Mouse (Mus musculus) forebrain, embryonic 13.5 days (tissue): ENCODE results near the gene Coq5. TPM values are rescaled to one million over a fixed set of nuclear protein-coding genes. Genes with fewer than 3 reads are reported as not detected.

ENCODE experiments used
- ATAC-seq: fragments of 200-750 bp; cut with Nextera tagmentation; 2 replicates; pipeline ENCODE4 v1.8.0; 2017
- H3K27ac ChIP-seq: fragments of 300-500 bp; sonication (generic); 2 replicates; pipeline ENCODE4 v1.5.1; 2015; ENCODE audit warnings: inconsistent platforms, mild to moderate bottlenecking, moderate library complexity
- H3K27me3 ChIP-seq: fragments of 300-500 bp; sonication (generic); 2 replicates; pipeline ENCODE4 v1.6.1; 2015; ENCODE audit warnings: mild to moderate bottlenecking, inconsistent platforms
- H3K36me3 ChIP-seq: fragments of 300-500 bp; sonication (generic); 2 replicates; pipeline ENCODE4 v1.6.1; 2015; ENCODE audit warnings: mild to moderate bottlenecking, inconsistent platforms; ENCODE audit not compliant: poor library complexity, severe bottlenecking
- H3K4me1 ChIP-seq: fragments of 300-500 bp; sonication (generic); 2 replicates; pipeline ENCODE4 v1.6.1; 2015; ENCODE audit warnings: inconsistent platforms
- H3K4me2 ChIP-seq: fragments of 300-500 bp; sonication (generic); 2 replicates; pipeline ENCODE4 v1.6.1; 2015; ENCODE audit warnings: inconsistent platforms, mild to moderate bottlenecking, moderate library complexity
- H3K4me3 ChIP-seq: fragments of 300-500 bp; sonication (generic); 2 replicates; pipeline ENCODE4 v1.5.1; 2015; ENCODE audit warnings: mild to moderate bottlenecking, inconsistent platforms
- H3K9ac ChIP-seq: fragments of 300-500 bp; sonication (generic); 2 replicates; pipeline ENCODE4 v1.6.1; 2015; ENCODE audit warnings: mild to moderate bottlenecking, inconsistent platforms
- H3K9me3 ChIP-seq: fragments of 300-500 bp; sonication (generic); replicated peaks from 2 replicates; pipeline ENCODE4 v1.6.1; 2016; ENCODE audit warnings: inconsistent platforms
- WGBS: fragments of 180-500 bp; shearing (Covaris S2); methylation state at CpG from one replicate; pipeline ENCODE4 v1.1.7; 2015; 5-methylcytosine and 5-hydroxymethylcytosine counted together
- polyA plus RNA-seq: library from polyadenylated mRNA; unstranded; fragments of >200 nt; fragmentation: Nextera tagmentation; extraction: Ambion mirVana; gene quantifications from 2 replicates; pipeline ENCODE4 v1.2.1, GENCODE M21; 2015

Gene Coq5
- polyA plus RNA-seq, 1 experiment from 2014 or later = 53.7 TPM

DNA sequence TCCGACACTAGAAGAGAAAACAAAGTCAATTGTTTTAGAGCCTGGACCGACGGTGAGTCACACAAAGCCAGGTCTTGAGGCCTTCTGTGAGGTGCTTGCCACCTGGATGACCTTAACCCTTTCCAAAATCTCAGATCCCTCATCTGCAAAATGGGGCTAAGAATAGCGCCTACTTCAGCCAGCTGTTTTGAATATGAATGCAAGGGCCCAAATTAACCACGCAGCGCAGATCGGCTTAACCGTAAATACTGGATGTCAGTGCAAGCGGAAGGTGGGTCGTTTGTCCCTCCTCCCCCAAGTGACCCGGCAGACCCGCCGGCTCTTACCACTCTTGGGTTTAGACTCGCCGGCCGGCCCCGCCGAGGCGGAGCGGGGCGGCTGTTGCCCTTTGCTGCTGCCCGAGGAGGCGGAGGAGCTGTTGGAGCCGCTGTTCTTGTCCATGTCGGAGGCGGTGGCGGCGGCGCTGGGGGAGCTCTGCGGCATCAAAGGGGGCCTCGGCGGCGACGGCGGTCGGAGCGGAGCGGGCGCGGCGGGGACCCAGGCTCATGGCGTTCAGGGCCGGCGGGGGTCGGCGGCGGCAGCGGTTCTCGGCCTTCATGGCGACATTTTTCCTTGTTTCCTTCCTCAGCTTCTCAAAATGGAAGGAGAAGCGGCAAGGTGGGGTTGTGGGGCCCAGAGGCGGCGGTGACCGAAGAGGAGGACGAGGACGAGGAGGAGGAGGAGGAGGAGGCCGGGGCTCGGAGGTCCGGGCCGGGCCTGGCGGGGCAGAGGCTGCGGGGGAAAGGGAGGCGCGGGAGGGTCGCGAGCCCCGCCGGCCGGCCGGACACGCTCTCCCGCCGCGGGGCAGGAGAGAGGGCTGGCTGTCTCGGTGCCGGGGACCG lies 7.3 kb upstream of the Coq5 start:
- ATAC-seq = peak; percentile 17; the same call in 1 of the 2 replicates
- Histone ChIP-seq H3K9ac (peak overlapping the region; percentile 98), H3K4me1 (peaks cover 39% of the 10 kb centered on the region), H3K27ac (peak overlapping the region; percentile 80), H3K4me2 (peak overlapping the region; percentile 91), H3K9me3 (no peaks in the 10 kb centered on the region; the same call in 1 of the 2 replicates), H3K27me3 (no peaks in the 10 kb centered on the region), H3K4me3 (peak overlapping the region; percentile 100), H3K36me3 (peaks cover 12% of the 10 kb centered on the region)
- WGBS = under 1% methylated on average over 62 of the region's 77 CpGs

DNA sequence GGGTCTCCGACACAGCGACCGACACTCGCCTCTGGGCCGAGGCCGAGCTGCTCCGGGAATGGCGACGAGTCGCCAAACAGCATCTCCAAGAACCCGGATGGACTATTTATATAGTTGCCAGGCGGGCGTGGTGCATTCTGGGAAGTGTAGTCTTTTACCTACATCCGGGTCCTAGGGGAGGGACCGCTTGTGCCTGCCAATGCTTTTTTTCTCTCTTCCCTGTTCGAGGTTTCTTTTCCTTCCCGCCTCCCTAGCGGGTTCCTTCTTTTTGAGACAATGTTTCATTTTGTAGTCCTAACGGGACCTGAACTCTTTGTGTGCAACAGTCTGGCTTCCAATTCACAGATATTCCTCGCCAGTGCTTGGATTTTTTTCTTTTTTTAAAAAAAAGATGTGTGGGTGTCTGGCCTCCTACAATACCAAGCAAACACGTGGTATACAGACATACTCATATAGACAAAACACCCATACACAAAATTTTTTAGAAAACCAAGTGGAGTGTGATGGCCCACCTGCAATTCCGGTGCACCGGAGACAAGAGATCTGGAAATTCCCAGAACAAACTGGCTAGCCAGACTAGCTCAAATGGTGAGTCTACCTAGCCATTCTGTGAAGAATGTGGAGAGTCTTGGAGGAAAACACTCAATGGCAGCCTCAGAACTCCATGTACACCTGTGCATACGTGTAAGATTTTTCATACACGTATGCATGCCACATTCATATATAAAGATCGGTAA lies 6.5 kb upstream of the Coq5 start, which contains the start of gene Rnf10:
Rnf10 (minus strand) TSS at position 87 of the 737 bp plus-strand sequence.
- Histone ChIP-seq H3K4me2 (peak within 1 kb of the TSS; percentile 91), H3K27me3 (no peaks in the 10 kb centered on the region), H3K27ac (peak within 1 kb of the TSS; percentile 81), H3K9ac (peak within 1 kb of the TSS; percentile 98), H3K9me3 (no peaks in the 10 kb centered on the region; the same call in 1 of the 2 replicates), H3K36me3 (peaks cover 12% of the 10 kb centered on the region), H3K4me3 (peak within 1 kb of the TSS; percentile 100), H3K4me1 (peaks cover 39% of the 10 kb centered on the region)
- 13% methylated on average over 26 of the region's 26 CpGs for WGBS
- peak; percentile 94 for ATAC-seq

DNA sequence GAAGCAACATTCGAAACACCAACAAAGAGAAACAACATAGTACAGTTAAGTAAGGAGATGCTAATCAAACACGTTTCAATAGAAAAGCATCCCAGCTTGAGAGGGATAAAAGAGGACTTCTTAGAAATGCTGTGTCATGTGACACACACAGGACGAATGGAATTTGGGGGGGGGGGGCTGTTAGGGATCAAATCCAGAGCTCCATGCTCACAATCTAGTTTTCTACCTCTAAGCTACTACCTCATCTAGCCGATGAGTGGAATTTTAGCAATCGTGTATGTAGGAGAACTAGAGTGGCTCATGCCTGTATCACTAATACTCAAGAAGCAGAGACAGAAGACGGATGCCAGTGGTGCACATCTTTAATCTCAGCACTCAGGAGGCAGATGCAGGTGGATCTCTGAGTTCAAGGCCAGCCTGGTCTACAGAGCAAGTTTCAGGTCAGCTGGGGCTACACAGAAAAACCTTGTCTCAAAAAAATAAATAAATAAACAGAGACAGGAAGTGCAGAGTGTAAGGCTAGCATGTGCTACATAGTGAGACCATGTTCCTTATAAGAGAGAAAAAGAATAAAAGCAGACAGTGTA lies 5.8 kb upstream of the Coq5 start:
- Histone ChIP-seq H3K9ac (no peak overlapping the region), H3K27me3 (no peaks in the 10 kb centered on the region), H3K4me3 (0 out of 2 replicates have a peak overlapping the region, but pooled peaks have one; percentile 100), H3K4me2 (peak overlapping the region; percentile 91), H3K36me3 (peaks cover 12% of the 10 kb centered on the region), H3K9me3 (no peaks in the 10 kb centered on the region; the same call in 1 of the 2 replicates), H3K4me1 (peaks cover 35% of the 10 kb centered on the region), H3K27ac (peak overlapping the region; percentile 81)
- ATAC-seq = no peak
- WGBS = 66% methylated on average over 6 of the region's 6 CpGs

DNA sequence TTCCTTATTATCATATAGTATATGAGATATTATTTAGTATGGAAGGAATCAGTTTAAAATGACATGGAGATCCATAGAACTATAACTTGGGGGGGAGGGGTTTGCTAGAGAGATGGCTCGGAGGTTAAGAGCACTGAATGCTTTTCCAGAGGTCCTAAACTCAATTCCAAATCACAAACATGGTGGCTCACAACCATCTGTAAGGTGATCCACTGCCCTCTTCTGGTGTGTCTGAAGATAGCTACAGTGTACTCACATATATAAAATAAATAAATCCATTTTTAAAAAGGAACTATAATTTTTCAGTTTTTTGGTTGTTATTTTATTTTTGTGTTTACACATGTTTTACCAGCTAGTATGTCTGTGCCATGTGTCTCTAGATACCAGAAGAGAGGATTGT lies 5.1 kb upstream of the Coq5 start:
- no peaks in the 10 kb centered on the region; the same call in 1 of the 2 replicates for H3K9me3 ChIP-seq
- no peak overlapping the region for H3K4me3 ChIP-seq
- H3K36me3 ChIP-seq = peaks cover 7% of the 10 kb centered on the region
- 61% methylated on average over 1 of the region's 1 CpGs for WGBS
- ATAC-seq = no peak
- no peak overlapping the region for H3K9ac ChIP-seq
- H3K4me1 ChIP-seq = peaks cover 28% of the 10 kb centered on the region
- H3K4me2 ChIP-seq = no peak overlapping the region
- H3K27me3 ChIP-seq = no peaks in the 10 kb centered on the region
- no peak overlapping the region for H3K27ac ChIP-seq

DNA sequence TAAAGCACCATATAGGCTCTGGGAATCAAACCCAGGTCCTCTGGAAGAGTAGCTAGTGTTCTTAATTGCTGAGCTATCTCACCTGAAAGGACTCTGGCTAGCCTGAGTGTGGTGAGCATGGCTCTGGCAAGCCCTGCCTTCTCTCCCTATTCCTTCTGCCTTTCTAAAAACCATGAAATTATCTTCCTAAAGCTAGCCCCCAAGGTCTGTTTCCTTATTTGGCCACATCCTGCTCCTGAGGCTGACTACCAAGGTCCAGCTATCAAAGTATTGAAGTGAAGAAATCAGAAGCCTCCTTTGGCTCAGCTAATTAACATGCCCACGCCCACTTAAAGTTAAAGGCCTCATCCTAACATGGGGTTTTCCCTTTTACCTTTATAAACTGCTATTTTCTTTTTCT lies 4.7 kb upstream of the Coq5 start:
- no peak for ATAC-seq
- no peak overlapping the region for H3K4me2 ChIP-seq
- no peak overlapping the region for H3K9ac ChIP-seq
- peaks cover 3% of the 10 kb centered on the region for H3K36me3 ChIP-seq
- H3K9me3 ChIP-seq = no peaks in the 10 kb centered on the region; the same call in 1 of the 2 replicates
- no peak overlapping the region for H3K27ac ChIP-seq
- H3K4me1 ChIP-seq = peaks cover 24% of the 10 kb centered on the region
- H3K4me3 ChIP-seq = no peak overlapping the region
- no peaks in the 10 kb centered on the region for H3K27me3 ChIP-seq
- WGBS = 84% methylated on average over 1 of the region's 1 CpGs

DNA sequence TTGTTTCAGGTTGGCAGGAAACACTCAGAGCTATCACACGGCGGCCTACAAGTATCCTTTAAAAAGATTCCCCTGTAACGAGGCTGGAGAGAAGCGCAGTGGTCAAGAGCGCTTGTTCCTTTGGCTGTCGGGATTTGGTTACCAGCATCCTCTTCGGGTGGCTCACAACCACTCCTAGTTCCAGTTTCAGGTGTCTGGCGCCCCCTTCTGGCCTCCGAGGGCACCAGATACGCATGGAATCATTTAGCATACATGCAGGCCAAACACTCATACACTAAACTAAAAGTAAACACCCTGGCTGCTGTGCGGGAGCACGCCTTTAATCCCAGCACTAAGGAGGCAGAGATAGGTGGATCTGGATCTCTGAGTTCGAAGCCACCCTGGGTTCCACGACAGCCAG lies 3.5 kb upstream of the Coq5 start:
- H3K4me2 ChIP-seq = no peak overlapping the region
- no peaks in the 10 kb centered on the region; the same call in 1 of the 2 replicates for H3K9me3 ChIP-seq
- peaks cover 18% of the 10 kb centered on the region for H3K4me1 ChIP-seq
- H3K9ac ChIP-seq = no peak overlapping the region
- H3K27me3 ChIP-seq = no peaks in the 10 kb centered on the region
- WGBS = 34% methylated on average over 14 of the region's 14 CpGs
- H3K4me3 ChIP-seq = no peak overlapping the region
- no peaks in the 10 kb centered on the region for H3K36me3 ChIP-seq
- H3K27ac ChIP-seq = no peak overlapping the region
- no peak for ATAC-seq

DNA sequence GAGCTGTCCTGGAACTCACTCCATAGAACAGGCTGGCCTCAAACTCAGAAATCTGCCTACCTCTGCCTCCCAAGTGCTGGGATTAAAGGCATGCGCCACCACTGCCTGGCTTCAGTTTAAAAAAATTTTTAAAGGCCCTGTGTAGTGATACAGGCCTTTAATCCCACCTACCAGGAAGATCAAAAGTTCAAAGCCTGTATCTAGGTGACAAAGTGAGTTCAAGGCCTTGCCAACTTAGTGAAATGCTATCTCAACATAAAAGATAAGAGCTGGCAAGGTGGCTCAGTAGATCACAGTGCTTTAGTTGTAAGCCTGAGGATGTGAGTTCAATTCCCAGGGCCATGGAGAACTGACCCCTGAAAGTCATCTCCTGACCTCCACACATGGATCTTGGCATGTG lies 1.4 kb upstream of the Coq5 start:
- no peak overlapping the region for H3K9ac ChIP-seq
- WGBS = 97% methylated on average over 1 of the region's 1 CpGs
- ATAC-seq = no peak
- H3K4me2 ChIP-seq = no peak overlapping the region
- H3K4me1 ChIP-seq = peaks cover 11% of the 10 kb centered on the region
- H3K27me3 ChIP-seq = no peaks in the 10 kb centered on the region
- H3K27ac ChIP-seq = no peak overlapping the region
- 0 out of 2 replicates have a peak, but pooled peaks cover 3% of the 10 kb centered on the region for H3K36me3 ChIP-seq
- H3K4me3 ChIP-seq = no peak overlapping the region
- no peaks in the 10 kb centered on the region; the same call in 1 of the 2 replicates for H3K9me3 ChIP-seq

DNA sequence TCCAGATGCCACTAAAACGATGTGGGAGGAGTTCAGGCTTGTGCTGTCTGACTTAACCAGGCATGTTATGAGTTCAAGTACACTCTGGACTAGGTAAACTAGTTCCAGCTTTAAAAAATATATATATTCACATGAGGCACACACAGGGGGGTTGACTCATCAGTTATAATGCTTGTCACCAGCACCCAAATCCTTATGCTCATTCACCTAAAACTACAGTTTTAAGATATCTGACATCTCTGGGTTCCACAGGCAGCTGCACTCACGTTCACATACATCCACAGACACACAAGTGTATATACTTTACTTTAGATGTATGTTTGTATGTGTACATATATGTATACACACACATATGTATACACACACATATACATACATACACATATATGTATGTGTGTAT lies 681 bp upstream of the Coq5 start:
- Histone ChIP-seq H3K9me3 (no peaks in the 10 kb centered on the region; the same call in 1 of the 2 replicates), H3K4me3 (no peak overlapping the region), H3K4me1 (peaks cover 6% of the 10 kb centered on the region), H3K27me3 (no peaks in the 10 kb centered on the region), H3K9ac (no peak overlapping the region), H3K4me2 (no peak overlapping the region), H3K27ac (no peak overlapping the region), H3K36me3 (peaks cover 11% of the 10 kb centered on the region)
- WGBS = 64% methylated on average over 2 of the region's 2 CpGs
- ATAC-seq = 0 out of 2 replicates have a peak, but pooled peaks have one; percentile 6

DNA sequence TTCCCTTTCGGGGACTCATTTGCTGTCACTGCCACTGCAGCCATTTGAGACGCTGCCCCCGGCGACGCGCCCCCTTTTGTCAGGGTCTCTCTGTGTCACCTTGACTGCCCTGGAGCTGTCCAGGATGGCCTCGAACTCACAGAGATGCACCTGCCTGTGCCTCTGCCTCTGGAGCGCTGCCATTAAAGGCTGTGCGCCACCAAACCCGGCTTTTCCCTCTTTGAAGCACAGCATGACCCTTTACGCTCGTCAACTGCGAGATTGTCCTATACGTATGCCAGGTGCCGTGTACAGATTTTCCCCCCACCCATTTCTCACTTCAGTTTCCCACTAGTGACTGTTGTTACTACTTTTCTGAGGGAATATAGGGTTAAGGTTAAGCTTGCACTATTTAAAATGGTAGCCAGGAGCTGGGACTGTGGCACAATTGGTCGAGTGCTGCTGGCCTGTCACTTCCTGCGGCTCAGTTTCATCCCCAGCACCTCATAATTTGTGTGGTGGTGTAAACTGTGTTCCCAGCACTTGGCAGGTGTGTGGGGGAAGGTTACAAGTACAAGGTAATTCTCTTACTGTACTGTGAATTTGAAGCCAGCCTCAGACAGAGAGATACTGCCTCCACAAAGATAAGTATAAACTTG lies 703 bp downstream of the Coq5 start:
- ATAC-seq = 0 out of 2 replicates have a peak, but pooled peaks have one; percentile 10
- WGBS = 10% methylated on average over 17 of the region's 17 CpGs

DNA sequence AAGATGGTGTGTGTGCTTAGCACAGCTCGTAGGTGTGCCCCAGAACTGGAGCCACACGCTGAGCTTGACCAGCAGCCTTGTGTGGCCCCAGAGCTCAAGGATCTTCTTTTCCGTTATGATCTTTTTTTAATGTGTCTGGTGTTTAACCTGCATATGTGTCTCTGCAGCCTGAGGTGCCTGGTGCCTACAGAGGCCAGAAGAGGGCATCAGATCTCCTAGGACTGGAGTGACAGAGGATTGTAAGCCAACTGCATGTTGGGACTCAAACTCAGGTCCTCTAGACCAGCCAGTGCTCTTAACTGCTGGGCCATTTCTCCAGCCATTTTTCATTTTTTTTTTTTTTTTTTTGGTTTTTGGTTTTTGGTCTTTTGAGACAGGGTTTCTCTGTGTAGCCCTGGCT lies 5.3 kb downstream of the Coq5 start:
- no peaks in the 10 kb centered on the region for H3K27me3 ChIP-seq
- 88% methylated on average over 3 of the region's 3 CpGs for WGBS
- no peak overlapping the region for H3K9ac ChIP-seq
- H3K36me3 ChIP-seq = peaks cover 49% of the 10 kb centered on the region
- H3K4me3 ChIP-seq = no peak overlapping the region
- no peak overlapping the region for H3K27ac ChIP-seq
- H3K9me3 ChIP-seq = no peaks in the 10 kb centered on the region
- peaks cover 6% of the 10 kb centered on the region for H3K4me1 ChIP-seq
- H3K4me2 ChIP-seq = no peak overlapping the region
- ATAC-seq = no peak

More for the DNA sequence above, 703 bp downstream of the Coq5 start:
- Histone ChIP-seq H3K27ac (0 out of 2 replicates have a peak overlapping the region, but pooled peaks have one; percentile 31), H3K9me3 (no peaks in the 10 kb centered on the region; the same call in 1 of the 2 replicates), H3K4me1 (peaks cover 6% of the 10 kb centered on the region), H3K36me3 (peaks cover 22% of the 10 kb centered on the region), H3K27me3 (no peaks in the 10 kb centered on the region), H3K4me2 (peak overlapping the region; percentile 97), H3K9ac (peak overlapping the region; percentile 89), H3K4me3 (peak overlapping the region; percentile 97)

DNA sequence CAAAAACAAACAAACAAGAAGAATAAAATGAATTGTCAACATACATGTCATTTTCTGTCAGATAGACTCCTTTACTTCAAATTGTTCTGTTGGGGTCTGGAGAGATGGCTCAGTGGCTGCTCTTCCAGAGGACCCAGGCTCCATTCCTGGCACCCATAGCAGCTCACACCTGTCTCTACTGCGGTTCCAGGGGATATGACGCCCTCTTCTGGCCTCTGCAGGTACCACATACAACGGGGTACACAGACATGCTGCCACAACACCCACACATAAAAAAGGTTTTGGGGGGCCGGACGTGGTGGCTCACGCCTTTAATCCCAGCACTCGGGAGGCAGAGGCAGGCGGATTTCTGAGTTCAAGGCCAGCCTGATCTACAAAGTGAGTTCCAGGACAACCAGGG lies 14.7 kb downstream of the Coq5 start:
- Histone ChIP-seq H3K4me3 (no peak overlapping the region), H3K36me3 (peaks cover 95% of the 10 kb centered on the region), H3K9me3 (no peaks in the 10 kb centered on the region), H3K27me3 (no peaks in the 10 kb centered on the region), H3K4me1 (peaks cover 20% of the 10 kb centered on the region), H3K4me2 (no peak overlapping the region), H3K9ac (no peak overlapping the region), H3K27ac (no peak overlapping the region)
- ATAC-seq = no peak
- WGBS = 92% methylated on average over 8 of the region's 8 CpGs
